Mouse (Mus musculus) adrenal gland, adult 2 months (tissue): Measurements from ENCODE around the gene Magi2. TPM values are rescaled to one million over a fixed set of nuclear protein-coding genes. Genes with fewer than 3 reads are reported as not detected.

Experiments
- DNase-seq: peaks from one replicate; pipeline ENCODE4 v3.0.0; 2021
- polyA plus RNA-seq: library from polyadenylated mRNA; depleted of rRNA; stranded (reverse); fragments of >200 nt; gene quantifications from 2 replicates; pipeline ENCODE4 v1.2.3, GENCODE M21; 2012
- total RNA-seq, 2 experiments: library from RNA; stranded (reverse); gene quantifications; 2 replicates each; pipeline ENCODE4 v1.2.3; 2021

Gene Magi2
- total and polyA plus RNA-seq, 3 experiments, result 4.5 to 7.3 (median 6.7) TPM

DNA sequence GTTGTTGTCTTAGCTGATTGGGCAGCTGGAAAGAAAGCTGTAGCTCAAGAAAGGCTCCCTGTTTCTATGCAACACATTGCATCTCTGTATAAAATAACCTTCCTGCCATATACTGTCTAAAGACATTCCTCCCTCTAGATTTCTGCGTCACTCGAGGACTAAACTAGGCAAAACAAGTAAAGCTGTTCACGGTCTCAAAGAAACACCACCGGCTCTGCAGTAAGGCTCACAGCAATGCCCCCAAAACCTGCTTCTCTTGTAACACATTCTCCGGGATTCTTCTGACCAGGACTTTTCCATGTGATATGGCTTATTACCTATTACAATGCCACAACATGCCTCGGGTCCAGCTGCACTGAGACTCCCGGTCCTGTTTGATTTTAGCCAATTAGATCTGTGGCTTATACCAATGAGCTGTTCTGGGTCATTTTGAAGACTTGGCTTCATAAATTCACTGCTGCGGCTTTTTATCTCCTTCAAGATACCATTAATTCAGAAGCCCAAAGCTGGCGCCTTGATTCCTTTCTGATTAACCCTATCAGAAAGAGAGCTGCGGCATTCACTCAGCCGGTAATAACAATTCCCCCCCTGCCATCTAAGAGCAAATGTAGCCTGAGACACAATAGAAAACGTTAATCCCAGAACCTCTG is 520.2 kb downstream of the Magi2 start:
- DNase-seq, result no peak

GRCm38 (mm10) chr5:19747631-19748030 is 520.8 kb downstream of the Magi2 start:
- no peak for DNase-seq

DNA sequence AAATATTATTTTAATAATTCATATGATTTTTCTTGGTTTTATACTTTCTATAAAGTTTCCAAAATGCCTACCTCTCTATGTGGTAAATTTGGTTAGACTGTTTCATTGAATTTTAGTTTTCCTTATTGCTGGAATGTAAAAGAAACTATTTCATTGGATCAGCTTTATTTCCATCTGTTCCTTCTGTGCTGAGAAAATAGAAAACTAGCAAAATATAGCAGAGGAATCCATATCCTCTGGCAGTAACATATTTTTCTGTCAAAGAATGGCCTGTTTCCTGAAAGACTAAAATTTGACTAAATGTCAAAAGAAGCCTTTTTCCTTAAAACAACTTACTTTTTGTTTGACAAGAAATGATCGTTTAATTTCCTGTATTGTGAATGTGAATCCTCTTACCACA is 552.4 kb downstream of the Magi2 start:
- no peak for DNase-seq

DNA sequence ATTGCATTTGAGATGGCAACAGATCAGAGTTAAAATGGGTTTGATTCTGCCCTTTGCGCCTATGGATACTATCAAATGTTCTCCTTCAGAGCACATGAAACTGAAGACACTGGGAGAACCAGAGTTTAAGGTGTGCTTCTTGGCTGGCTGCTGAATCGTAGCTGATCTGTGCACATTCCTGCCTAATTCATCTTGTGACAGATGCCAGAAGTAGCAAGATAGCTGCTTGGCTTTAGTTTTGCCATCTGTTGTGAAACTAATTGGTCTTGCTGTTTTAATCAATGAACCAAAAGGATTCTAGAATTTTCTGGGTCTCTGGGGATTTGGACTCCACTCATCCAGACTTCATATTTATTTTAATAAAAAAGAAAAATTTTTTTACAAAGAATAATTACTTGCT is 553.2 kb downstream of the Magi2 start:
- no peak for DNase-seq

DNA sequence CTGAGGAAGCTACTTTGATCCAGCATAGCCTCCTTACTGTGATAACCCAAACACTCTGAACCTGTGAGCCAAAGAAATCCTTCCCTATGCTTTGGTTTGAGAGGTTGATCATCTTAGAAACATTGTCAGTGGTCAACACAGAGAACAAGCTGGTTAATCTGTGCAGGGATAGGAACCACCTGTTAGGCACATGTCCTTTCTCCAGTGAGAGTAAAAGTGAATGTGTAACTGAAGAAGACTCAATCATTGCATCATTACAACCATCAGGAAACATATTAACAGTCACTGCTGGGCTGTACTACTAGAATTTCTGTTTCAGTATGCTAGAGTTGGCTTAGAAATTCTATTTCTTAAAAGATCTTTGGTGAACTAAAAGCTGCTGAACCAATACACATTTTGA is 558.5 kb downstream of the Magi2 start:
- no peak for DNase-seq

DNA sequence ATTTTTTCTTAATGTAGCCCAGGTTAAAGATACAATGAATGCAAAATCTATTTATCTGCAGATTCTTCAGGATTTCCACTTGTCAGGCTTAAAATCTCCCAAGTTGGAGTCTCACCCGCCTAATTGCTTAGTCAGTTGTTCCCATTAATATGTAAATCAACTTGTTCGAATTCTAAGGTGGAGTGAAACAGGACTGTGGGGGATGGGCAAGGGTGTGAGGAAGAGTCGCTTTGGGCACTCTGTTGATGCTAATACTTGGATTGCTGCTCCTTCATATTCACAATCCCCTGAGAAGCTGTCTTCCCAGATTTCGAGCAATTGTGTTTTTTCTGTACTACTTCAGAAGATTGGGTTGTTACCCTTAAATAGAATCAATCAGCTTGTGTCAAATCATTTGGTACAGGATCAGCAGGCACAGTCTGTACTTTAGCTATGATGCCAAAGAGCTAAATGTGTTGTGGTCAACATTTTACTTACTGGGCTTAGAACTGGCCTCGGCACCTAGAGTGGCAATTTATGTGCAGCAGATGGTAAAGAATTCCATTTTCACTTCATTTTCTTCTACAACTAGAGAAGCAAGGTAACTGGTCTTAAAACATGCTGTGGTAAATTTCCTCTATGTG is 560.8 kb downstream of the Magi2 start:
- no peak for DNase-seq

DNA sequence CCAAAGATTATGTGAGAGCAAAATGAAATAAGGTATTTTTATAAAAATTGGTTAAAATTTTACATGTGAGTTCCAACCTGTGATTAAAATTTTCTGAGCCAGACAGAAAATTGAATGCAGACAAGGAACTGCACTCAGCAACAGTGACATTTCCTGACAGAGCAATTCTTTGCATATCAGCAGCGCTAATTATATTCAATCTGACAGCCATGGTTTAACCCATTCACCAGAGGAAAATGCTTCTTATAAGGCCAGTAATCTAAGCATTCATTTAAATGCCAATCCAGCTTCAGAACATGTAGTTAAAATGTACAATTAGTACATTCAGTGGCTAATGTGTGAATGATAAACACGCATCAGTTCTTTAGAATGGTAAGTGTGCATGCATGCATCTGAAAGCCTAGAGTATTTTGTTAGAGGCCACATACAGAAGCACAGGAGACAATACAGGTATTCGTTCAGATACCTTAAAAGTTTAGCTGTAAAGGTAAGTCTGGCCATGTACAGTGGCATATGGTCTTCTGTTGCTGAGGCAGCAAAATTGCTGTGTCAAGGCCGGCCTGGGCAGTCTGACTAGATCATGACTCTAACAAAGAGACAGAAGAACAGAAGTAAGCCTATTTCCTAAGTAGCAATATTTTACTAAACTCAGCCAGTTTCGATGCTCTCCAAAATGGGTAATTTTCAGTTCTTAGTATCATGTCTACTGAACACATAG is 576.4 kb downstream of the Magi2 start:
- no peak for DNase-seq

DNA sequence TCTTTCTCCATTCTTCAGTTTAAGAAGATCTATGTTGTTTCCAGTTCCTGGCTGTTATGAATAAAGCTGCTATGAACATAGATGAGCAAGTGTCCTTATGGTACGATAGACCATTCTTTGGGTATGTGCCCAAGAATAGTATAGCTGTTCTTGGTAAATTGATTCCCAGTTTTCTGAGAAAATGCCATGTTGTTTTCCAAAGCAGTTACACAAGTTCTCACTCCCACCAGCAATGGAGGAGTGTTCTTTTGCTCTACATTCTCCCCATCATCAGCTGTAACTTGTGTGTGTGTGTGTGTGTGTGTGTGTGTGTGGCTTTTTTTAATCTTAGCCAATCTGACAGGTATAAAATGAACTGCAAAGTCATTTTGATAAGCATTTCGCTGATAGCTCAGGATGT is 595.7 kb downstream of the Magi2 start:
- DNase-seq, result no peak

GRCm38 (mm10) chr5:19825943-19826342 is 599.1 kb downstream of the Magi2 start:
- no peak for DNase-seq

DNA sequence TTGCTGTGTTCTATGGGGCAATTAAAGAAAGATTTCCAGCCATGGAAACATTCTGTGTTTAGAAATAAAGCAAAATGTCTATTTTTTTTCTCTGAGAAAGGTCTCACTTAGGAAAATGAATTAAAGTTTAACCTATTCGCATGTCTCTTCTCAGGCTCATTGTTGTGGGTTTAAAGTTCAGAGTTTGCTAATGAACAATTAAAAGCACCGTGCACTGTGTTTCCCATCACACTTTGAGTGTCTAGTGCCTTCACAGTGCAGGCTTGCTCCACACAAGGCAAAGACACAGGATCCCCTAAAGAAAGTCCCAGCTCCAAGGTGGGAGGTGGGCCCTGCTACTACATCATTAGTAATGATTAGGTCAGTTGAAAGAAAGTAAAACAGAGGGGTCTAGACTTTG is 602.5 kb downstream of the Magi2 start:
- DNase-seq, result no peak

DNA sequence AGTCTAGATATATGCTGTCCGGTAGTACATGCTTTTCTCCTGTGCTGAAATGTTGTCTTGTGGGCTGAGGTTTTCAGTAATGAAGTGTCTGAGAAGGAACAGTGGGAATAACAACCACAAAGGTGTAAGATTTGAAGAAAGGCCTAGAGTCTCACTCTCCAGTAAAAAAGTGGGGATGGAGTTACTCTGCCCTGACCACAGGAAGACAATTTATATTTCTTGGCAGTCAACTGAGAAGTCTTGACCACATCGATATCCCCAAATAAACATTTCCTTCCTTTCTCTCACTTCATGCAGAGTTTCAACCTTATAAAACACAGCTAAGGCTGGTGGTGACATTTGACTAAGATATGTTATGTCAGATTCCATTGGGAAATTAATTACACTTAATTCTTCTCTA is 636.0 kb downstream of the Magi2 start:
- no peak for DNase-seq

GRCm38 (mm10) chr5:19870406-19870805 is 643.6 kb downstream of the Magi2 start:
- DNase-seq, result no peak

DNA sequence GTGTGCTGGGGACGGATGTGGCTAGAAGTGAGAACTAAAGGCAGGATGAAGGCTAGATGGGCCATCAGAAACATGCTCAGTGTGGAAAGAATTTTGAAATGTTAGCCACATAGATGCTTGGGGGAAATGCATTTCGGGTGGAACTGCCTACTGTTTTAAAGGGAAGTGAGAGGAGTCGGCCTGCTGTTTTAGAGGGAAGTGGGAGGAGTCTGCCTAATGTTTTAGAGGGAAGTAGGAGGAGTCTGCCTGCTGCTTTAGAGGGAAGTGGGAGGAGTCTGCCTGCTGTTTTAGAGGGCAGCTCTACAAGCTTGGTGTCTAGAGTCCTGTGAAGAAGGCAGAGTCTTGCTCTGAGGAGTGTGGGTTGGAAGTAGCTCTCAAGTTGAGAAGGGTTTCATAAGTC is 664.9 kb downstream of the Magi2 start:
- DNase-seq, result no peak

- no peak for DNase-seq
These were observed 669.1 kb downstream of the Magi2 start for GRCm38 (mm10) chr5:19895893-19896292.

DNA sequence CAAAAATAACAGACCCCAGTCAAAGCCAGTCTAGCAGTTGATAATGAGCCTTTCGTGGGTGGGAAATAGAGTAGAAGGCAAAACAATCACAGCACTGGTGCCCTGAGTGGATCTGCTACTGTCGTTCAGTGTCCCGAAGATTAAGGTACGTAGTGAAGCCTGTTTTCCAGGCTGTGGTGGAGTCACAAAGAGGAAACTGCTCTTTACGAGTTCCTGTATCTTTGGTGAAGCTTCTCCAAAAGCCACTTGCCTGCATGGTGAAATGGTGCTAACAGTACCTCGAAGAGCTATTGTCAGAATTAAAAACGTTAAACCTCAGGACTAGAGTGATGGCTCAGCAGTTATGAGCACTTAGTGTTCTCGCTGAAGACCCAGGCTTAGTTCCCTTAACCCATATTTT is 674.8 kb downstream of the Magi2 start:
- no peak for DNase-seq

GRCm38 (mm10) chr5:19906636-19907035 is 679.8 kb downstream of the Magi2 start:
- no peak for DNase-seq

DNA sequence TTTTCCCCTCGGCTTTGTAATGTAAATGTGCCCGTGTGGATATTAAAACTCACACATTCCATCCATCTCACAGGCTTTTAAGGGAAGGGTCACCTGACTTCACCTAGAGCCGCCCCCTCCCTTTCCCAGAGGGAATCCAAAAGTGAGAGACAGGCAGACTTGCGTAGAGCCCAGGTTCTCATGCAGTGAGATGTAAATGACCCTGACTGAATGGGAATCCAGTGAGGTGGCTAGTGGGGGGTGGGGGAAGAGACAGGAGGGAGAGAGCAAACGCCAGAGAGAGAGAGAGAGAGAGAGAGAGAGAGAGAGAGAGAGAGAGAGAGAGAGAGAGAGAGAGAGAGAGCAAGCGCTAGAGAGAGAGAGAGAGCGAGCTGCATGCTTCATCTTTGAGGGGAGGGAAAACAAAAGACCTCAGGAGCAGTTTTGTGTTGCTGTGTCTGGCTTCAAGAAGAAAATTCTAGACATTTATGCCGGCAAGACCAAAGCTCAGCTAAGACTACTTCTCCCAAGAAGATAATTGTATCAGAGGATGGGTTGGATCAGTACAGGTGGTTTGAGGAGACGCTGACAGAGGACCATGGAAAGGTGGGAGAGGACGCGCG is 680.6 kb downstream of the Magi2 start:
- DNase-seq, result no peak

GRCm38 (mm10) chr5:19907983-19908705 is 681.3 kb downstream of the Magi2 start:
- DNase-seq, result no peak

GRCm38 (mm10) chr5:19908706-19909060 is 681.8 kb downstream of the Magi2 start:
- DNase-seq, result no peak

- DNase-seq, result no peak
These were observed 682.2 kb downstream of the Magi2 start for GRCm38 (mm10) chr5:19909071-19909470.

- DNase-seq, result no peak
These were observed 682.8 kb downstream of the Magi2 start for GRCm38 (mm10) chr5:19909664-19910063.

DNA sequence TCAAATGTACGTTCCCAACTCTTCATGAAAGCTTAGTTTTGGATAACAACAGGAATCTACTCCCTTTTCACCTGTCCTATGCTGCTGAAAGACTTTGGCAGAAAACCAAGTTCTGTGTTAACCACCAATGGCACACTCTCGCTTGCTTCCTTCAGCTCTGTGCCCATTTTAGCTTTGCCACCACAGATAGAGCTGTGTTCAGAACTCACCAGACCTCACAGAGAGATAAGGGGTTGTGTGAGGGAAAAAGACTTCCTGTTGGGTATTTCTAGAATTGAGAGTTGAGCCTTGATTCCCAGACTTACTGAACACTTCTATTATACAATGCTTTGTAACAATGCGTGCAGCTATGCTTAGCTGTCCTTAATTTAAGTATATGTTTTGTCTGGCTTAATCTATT is 705.3 kb downstream of the Magi2 start:
- DNase-seq, result no peak

GRCm38 (mm10) chr5:19933190-19933589 is 706.4 kb downstream of the Magi2 start:
- DNase-seq, result no peak
